Mouse (Mus musculus): ENCODE measurements at regions not wholly inside any gene's neighbourhood (a gene's known extent, or its start where the extent isn't known, plus 50 kb on each side); places are given as distances from the start of the nearest gene placed in this dataset.
A peak's percentile ranks its signal among the peaks of the same experiment; 100 is the strongest.

GRCm38 (mm10) chr14:54185265-54185830 lies 68.6 kb downstream of the Dad1 start:
- DNase-seq (ENCODE audit: low spot score in 2 of 2) = no peak

GRCm38 (mm10) chr14:54183873-54184272 lies 70.0 kb downstream of the Dad1 start:
- DNase-seq (ENCODE audit: low spot score in 2 of 2) = no peak

GRCm38 (mm10) chr14:54182838-54183237 lies 71.1 kb downstream of the Dad1 start:
- DNase-seq (ENCODE audit: low spot score in 2 of 2) = no peak

- no peak for DNase-seq (ENCODE audit: low spot score in 2 of 2)
These were observed 72.6 kb downstream of the Dad1 start for GRCm38 (mm10) chr14:54181306-54181705.

GRCm38 (mm10) chr14:54180754-54181153 lies 73.2 kb downstream of the Dad1 start:
- DNase-seq (ENCODE audit: low spot score in 2 of 2) = no peak

GRCm38 (mm10) chr14:54180271-54180670 lies 73.6 kb downstream of the Dad1 start:
- DNase-seq (ENCODE audit: low spot score in 2 of 2) = peak in 1 of 2 experiments; percentile 18

- no peak for DNase-seq (ENCODE audit: low spot score in 2 of 2)
These were observed 75.0 kb downstream of the Dad1 start for GRCm38 (mm10) chr14:54178856-54179255.

- no peak for DNase-seq (ENCODE audit: low spot score in 2 of 2)
These were observed 77.4 kb downstream of the Dad1 start for GRCm38 (mm10) chr14:54176469-54176868.

GRCm38 (mm10) chr14:54175476-54175875 lies 78.4 kb downstream of the Dad1 start:
- DNase-seq (ENCODE audit: low spot score in 2 of 2) = no peak

- DNase-seq (ENCODE audit: low spot score in 2 of 2) = no peak
These were observed 80.6 kb downstream of the Dad1 start for GRCm38 (mm10) chr14:54173316-54173715.

GRCm38 (mm10) chr14:54169254-54169653 lies 84.7 kb downstream of the Dad1 start:
- no peak for DNase-seq (ENCODE audit: low spot score in 2 of 2)

- no peak for DNase-seq (ENCODE audit: low spot score in 2 of 2)
These were observed 85.4 kb downstream of the Dad1 start for GRCm38 (mm10) chr14:54168414-54168931.

- DNase-seq (ENCODE audit: low spot score in 2 of 2) = no peak
These were observed 87.8 kb downstream of the Dad1 start for GRCm38 (mm10) chr14:54166057-54166456.

GRCm38 (mm10) chr14:54164874-54165273 lies 89.0 kb downstream of the Dad1 start:
- no peak for DNase-seq (ENCODE audit: low spot score in 2 of 2)

GRCm38 (mm10) chr14:54161916-54162315 lies 92.0 kb downstream of the Dad1 start:
- peak in 1 of 2 experiments; percentile 16 for DNase-seq (ENCODE audit: low spot score in 2 of 2)

GRCm38 (mm10) chr14:54161206-54161605 lies 92.7 kb downstream of the Dad1 start:
- DNase-seq (ENCODE audit: low spot score in 2 of 2) = no peak

GRCm38 (mm10) chr14:54159816-54160215 lies 94.1 kb downstream of the Dad1 start:
- no peak for DNase-seq (ENCODE audit: low spot score in 2 of 2)

GRCm38 (mm10) chr14:54158214-54158965 lies 95.5 kb downstream of the Dad1 start:
- no peak for DNase-seq (ENCODE audit: low spot score in 2 of 2)

GRCm38 (mm10) chr14:54156536-54156935 lies 97.4 kb downstream of the Dad1 start:
- no peak for DNase-seq (ENCODE audit: low spot score in 2 of 2)

- peak; percentile 60 to 77 for DNase-seq (ENCODE audit: low spot score in 2 of 2)
These were observed 101.2 kb downstream of the Dad1 start for GRCm38 (mm10) chr14:54152485-54153235.

- no peak for DNase-seq (ENCODE audit: low spot score in 2 of 2)
These were observed 102.0 kb downstream of the Dad1 start for GRCm38 (mm10) chr14:54151921-54152320.

GRCm38 (mm10) chr14:54151272-54151671 lies 102.6 kb downstream of the Dad1 start:
- DNase-seq (ENCODE audit: low spot score in 2 of 2) = no peak

All from gastrocnemius, postnatal 4 days (tissue).